Mouse (Mus musculus): Measurements from ENCODE around the gene Crp. TPM values are rescaled to one million over a fixed set of nuclear protein-coding genes. Genes with fewer than 3 reads are reported as not detected.

Gene Crp
- total and polyA plus RNA-seq, 3 experiments, result not detected

DNA sequence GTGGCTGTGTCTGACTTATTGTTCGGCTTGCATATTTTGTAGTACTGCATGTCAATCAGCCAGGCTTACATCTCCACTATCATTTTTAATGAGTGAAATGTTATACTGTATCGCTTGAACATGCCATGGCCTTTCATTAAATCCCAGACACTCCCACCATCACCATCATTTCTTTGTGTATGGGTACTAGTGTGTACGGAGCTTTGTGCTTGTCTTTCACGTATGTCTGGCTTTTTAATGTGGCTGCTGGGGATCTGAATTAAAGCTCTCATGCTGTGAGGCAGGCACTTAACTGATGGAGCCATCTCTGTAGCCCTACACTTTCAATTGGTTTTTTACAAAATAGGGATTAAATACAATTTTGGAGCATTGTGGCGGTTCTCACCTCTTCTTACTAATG is 81.3 kb downstream of the Crp start:
- Histone ChIP-seq H3K4me3 (ENCODE audit: control insufficient read depth in 1 of 2, insufficient read depth in 1 of 2, low read depth in 2 of 2, low read length in 2 of 2) (no peak overlapping the region), H3K4me1 (ENCODE audit: control insufficient read depth in 1 of 2, insufficient read depth in 2 of 2, low read length in 2 of 2) (no peaks in the 10 kb centered on the region), H3K9ac (ENCODE audit: control insufficient read depth, low read depth, low read length, poor library complexity, severe bottlenecking) (no peak overlapping the region), H3K36me3 (ENCODE audit: control insufficient read depth in 1 of 2, insufficient read depth in 2 of 2, low read length in 2 of 2) (no peaks in the 10 kb centered on the region), H3K27me3 (ENCODE audit: control insufficient read depth in 1 of 2, insufficient read depth in 2 of 2, low read length in 2 of 2) (no peaks in the 10 kb centered on the region), H3K27ac (ENCODE audit: control insufficient read depth, low read depth, low read length) (no peak overlapping the region), H3K9me3 (replicated peaks; ENCODE audit: insufficient read depth, low read length) (no peaks in the 10 kb centered on the region), H3K79me2 (ENCODE audit: control insufficient read depth, insufficient read depth, low read length, poor library complexity) (no peaks in the 10 kb centered on the region)
- TF ChIP-seq MAZ (IDR thresholded peaks at IDR 0.05; ENCODE audit: low read depth, low read length) (no peak), TCF12 (IDR thresholded peaks at IDR 0.05; ENCODE audit: low read depth, low read length) (no peak)
- no peak for DNase-seq (ENCODE audit: low read depth, low spot score)

DNA sequence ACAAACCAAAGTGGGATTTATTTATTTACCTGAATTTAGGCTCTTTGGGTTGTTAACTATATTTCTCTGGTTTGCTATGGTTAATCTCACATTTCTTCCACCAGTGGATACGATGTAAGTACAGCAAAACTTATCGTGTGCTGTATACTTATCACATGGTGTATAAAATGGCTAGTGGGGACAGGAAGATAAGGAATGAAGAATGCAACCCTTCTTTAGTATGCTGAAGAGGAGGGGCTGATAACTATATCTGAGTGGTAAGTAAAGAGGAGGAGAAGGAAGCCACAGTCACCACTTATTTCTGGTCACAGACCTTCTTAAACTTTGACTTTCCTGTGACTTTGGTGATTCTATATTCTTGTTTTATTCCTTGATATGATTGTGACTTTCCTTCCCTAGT is 87.5 kb downstream of the Crp start:
- Histone ChIP-seq H3K27ac (ENCODE audit: control insufficient read depth, low read depth, low read length) (no peak overlapping the region), H3K9ac (ENCODE audit: control insufficient read depth, low read depth, low read length, poor library complexity, severe bottlenecking) (no peak overlapping the region), H3K79me2 (ENCODE audit: control insufficient read depth, insufficient read depth, low read length, poor library complexity) (no peaks in the 10 kb centered on the region), H3K4me1 (ENCODE audit: control insufficient read depth in 1 of 2, insufficient read depth in 2 of 2, low read length in 2 of 2) (no peaks in the 10 kb centered on the region), H3K9me3 (replicated peaks; ENCODE audit: insufficient read depth, low read length) (no peaks in the 10 kb centered on the region), H3K4me3 (ENCODE audit: control insufficient read depth in 1 of 2, insufficient read depth in 1 of 2, low read depth in 2 of 2, low read length in 2 of 2) (no peak overlapping the region), H3K27me3 (ENCODE audit: control insufficient read depth in 1 of 2, insufficient read depth in 2 of 2, low read length in 2 of 2) (no peaks in the 10 kb centered on the region), H3K36me3 (ENCODE audit: control insufficient read depth in 1 of 2, insufficient read depth in 2 of 2, low read length in 2 of 2) (no peaks in the 10 kb centered on the region)
- TF ChIP-seq TCF12 (IDR thresholded peaks at IDR 0.05; ENCODE audit: low read depth, low read length) (no peak), MYC (IDR thresholded peaks at IDR 0.05; ENCODE audit: low read depth, low read length) (no peak), RAD21 (IDR thresholded peaks at IDR 0.05; ENCODE audit: low read depth, low read length) (no peak), GATA1 (IDR thresholded peaks at IDR 0.05; ENCODE audit: low read depth, low read length) (no peak), CHD1 (IDR thresholded peaks at IDR 0.05; ENCODE audit: low read depth, low read length) (no peak), ZNF384 (IDR thresholded peaks at IDR 0.05; ENCODE audit: low read depth, low read length) (no peak), ETS1 (IDR thresholded peaks at IDR 0.05; ENCODE audit: low read depth, low read length) (no peak), MXI1 (IDR thresholded peaks at IDR 0.05; ENCODE audit: low read depth, low read length) (no peak), TAL1 (IDR thresholded peaks at IDR 0.05; ENCODE audit: low read length) (no peak), POLR2AphosphoS2 (IDR thresholded peaks at IDR 0.05; ENCODE audit: low read length) (no peak), SMC3 (IDR thresholded peaks at IDR 0.05; ENCODE audit: low read depth, low read length) (no peak), ZMIZ1 (IDR thresholded peaks at IDR 0.05; ENCODE audit: low read depth, low read length) (no peak)
- DNase-seq (ENCODE audit: low read depth, low spot score), result no peak

DNA sequence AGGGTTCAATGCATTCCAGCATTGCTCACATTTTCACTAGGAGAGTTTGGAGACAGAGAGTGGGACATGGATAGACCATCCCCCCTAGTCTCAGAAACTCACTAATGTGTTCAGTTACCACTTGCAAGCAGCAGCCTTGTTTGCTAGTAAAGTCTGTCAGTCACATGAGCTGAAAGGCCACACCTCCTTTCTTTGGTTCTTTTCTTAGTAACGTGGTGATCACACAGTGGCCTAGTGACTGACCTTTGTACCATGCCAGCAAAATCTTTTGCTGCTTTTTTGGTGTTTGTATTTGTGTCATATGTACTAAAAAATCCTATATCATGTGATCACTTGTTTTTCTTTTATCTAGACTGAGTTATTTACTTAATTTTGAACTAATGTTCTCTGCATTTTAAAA is 88.0 kb downstream of the Crp start:
- no peak for DNase-seq (ENCODE audit: low read depth, low spot score)
- TF ChIP-seq ZKSCAN1 (IDR thresholded peaks at IDR 0.05; ENCODE audit: low read depth, low read length), result no peak
- no peak for TF ChIP-seq MEF2A (IDR thresholded peaks at IDR 0.05; ENCODE audit: extremely low read depth, insufficient replicate concordance, low read depth, low read length, poor library complexity, severe bottlenecking)
- TF ChIP-seq MAFK (IDR thresholded peaks at IDR 0.05; ENCODE audit: borderline replicate concordance, low read depth, low read length), result no peak
- no peak for TF ChIP-seq HCFC1 (IDR thresholded peaks at IDR 0.05; ENCODE audit: low read depth, low read length)
- TF ChIP-seq JUND (IDR thresholded peaks at IDR 0.05; ENCODE audit: low read depth, low read length), result no peak
- no peak for TF ChIP-seq UBTF (IDR thresholded peaks at IDR 0.05; ENCODE audit: borderline replicate concordance, insufficient read depth, low read depth, low read length)
- no peak for TF ChIP-seq SIN3A (IDR thresholded peaks at IDR 0.05; ENCODE audit: low read length)
- no peak for TF ChIP-seq BHLHE40 (IDR thresholded peaks at IDR 0.05; ENCODE audit: borderline replicate concordance, low read depth, low read length)
- no peak for TF ChIP-seq POLR2A (IDR thresholded peaks at IDR 0.05; ENCODE audit: control insufficient read depth in 1 of 2, insufficient read depth in 1 of 2, low read depth in 1 of 2, low read length in 2 of 2, poor library complexity in 1 of 2)
- TF ChIP-seq SMC3 (IDR thresholded peaks at IDR 0.05; ENCODE audit: low read depth, low read length), result no peak
- TF ChIP-seq RAD21 (IDR thresholded peaks at IDR 0.05; ENCODE audit: low read depth, low read length), result no peak
- no peak for TF ChIP-seq EP300 (IDR thresholded peaks at IDR 0.05; ENCODE audit: low read depth in 1 of 2, low read length in 2 of 2)
- TF ChIP-seq POLR2AphosphoS2 (IDR thresholded peaks at IDR 0.05; ENCODE audit: low read length), result no peak
- TF ChIP-seq MXI1 (IDR thresholded peaks at IDR 0.05; ENCODE audit: low read depth, low read length), result no peak
- TF ChIP-seq CTCF (IDR thresholded peaks at IDR 0.05 in 2 of 3, conservative IDR thresholded peaks at IDR 0.05 in 1 of 3; ENCODE audit: control insufficient read depth in 1 of 3, insufficient read depth in 1 of 3, low read depth in 2 of 3, low read length in 3 of 3, poor library complexity in 1 of 3, severe bottlenecking in 1 of 3), result no peak
- no peak for TF ChIP-seq GATA1 (IDR thresholded peaks at IDR 0.05; ENCODE audit: low read depth, low read length)
- no peak for TF ChIP-seq POLR2AphosphoS5 (IDR thresholded peaks at IDR 0.05; ENCODE audit: borderline replicate concordance, low read depth, low read length)
- TF ChIP-seq ELF1 (IDR thresholded peaks at IDR 0.05; ENCODE audit: low read depth, low read length), result no peak
- no peak overlapping the region for H3K4me3 ChIP-seq (ENCODE audit: control insufficient read depth in 1 of 2, insufficient read depth in 1 of 2, low read depth in 2 of 2, low read length in 2 of 2)
- no peaks in the 10 kb centered on the region for H3K79me2 ChIP-seq (ENCODE audit: control insufficient read depth, insufficient read depth, low read length, poor library complexity)
- H3K36me3 ChIP-seq (ENCODE audit: control insufficient read depth in 1 of 2, insufficient read depth in 2 of 2, low read length in 2 of 2), result no peaks in the 10 kb centered on the region
- H3K27ac ChIP-seq (ENCODE audit: control insufficient read depth, low read depth, low read length), result no peak overlapping the region
- no peaks in the 10 kb centered on the region for H3K9me3 ChIP-seq (replicated peaks; ENCODE audit: insufficient read depth, low read length)
- H3K27me3 ChIP-seq (ENCODE audit: control insufficient read depth in 1 of 2, insufficient read depth in 2 of 2, low read length in 2 of 2), result no peaks in the 10 kb centered on the region
- no peak overlapping the region for H3K9ac ChIP-seq (ENCODE audit: control insufficient read depth, low read depth, low read length, poor library complexity, severe bottlenecking)
- no peaks in the 10 kb centered on the region for H3K4me1 ChIP-seq (ENCODE audit: control insufficient read depth in 1 of 2, insufficient read depth in 2 of 2, low read length in 2 of 2)
